Mouse (Mus musculus) G1E (cell line): ENCODE results near the gene Prdm16.

Experiments
- CTCF ChIP-seq: IDR thresholded peaks from 2 replicates; pipeline ENCODE4 v1.5.1; 2012; ENCODE audit warnings: low read depth, low read length, inconsistent platforms, mixed read lengths
- GATA2 ChIP-seq: IDR thresholded peaks from 2 replicates; pipeline ENCODE4 v1.6.1; 2012; ENCODE audit warnings: low read depth, low read length, inconsistent platforms, borderline replicate concordance

DNA sequence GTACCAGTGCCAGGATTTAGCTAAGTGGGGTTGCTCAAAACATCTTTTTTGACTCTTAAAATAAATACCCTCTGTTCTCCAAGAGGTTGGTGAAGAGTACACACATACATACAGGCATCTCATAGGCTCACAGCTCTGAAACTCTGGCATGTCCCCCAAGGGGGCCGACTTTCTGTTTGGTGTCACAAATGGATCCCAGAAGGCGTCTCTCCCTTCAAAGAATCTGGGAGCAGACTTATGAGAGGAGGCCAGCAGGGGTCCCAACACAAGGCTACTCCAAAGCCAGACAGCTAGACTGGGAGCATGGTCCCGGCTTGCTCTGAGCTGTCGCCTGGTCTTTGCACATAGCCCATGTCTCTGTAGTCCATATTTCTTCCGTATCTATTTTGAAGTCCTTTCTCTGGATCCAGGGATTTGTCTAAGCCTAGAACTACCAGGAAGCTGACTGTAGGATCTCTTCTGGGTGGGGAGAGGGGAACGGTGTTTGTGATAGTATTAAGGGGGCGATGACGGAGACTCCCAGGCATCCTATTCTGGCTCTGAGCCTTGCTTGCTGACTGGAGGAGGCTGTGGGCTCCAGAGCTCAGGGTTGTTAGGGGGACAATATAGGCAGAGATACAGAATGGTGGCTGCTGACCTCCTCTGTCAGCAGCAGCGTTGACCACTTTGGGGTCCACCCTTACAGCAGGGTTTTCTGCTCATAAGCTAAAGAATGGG, 156.0 kb downstream of the Prdm16 start:
- TF ChIP-seq GATA2 = no peak
- TF ChIP-seq CTCF = no peak
